In the genomic region with DNA sequence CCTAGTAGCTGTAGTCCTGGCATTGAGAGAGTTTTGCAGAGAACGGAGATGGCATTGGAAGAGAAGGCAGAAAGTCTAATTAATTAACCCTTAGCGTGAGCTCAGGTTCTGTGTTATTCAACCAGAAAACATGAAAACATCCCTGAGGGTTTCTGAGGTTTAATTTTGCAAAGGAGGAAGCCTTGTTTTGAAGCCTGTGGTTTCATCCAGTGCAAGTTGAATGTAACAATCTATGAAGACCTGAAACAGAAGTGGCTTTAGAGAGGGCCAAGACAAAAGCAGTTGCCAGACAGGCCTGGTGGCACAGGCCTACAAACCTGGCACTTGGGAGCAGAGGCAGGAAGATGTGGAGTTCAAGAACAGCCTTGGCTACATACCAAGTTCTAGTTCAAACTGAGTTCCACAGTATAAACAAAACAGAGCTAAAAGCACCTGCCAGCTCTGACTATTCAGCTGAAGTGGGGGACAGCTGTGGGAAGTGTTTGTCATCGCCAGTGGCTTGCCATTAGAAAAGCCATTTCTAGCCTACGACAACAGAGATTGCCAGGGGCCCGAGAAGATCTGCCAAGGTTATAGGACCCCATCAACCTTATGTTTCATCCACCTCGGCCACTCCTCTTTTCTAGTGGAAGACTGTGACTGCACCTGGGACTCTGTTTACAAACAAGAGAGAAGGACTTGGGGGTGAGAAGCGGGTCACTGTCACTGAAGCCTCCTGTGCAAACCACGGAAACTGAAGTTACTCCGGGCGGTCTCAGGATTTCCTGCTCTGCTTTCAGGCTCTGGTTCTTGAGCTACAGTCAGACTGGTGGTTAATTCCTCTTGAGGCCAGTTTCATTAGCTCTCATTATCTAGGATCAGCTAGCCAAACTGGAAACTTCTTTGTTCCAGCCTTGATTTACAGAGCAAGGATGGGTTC, we compare ENCODE assay signal across 11 mouse cellular contexts. TPM values are rescaled to one million over a fixed set of nuclear protein-coding genes. Genes with fewer than 3 reads are reported as not detected.
A peak's percentile ranks its signal among the peaks of the same experiment; 100 is the strongest.
DNase-seq lines count a peak whose midpoint lies in the region; ATAC-seq and TF ChIP-seq lines count a peak whose summit lies in the region.
"Had no signal": no experiment of that assay in that cellular context is flagged by ENCODE, and none has a peak within 500 bp of the region (broad histone marks: within the 10 kb centered on the region; RNA-seq: fewer than 3 reads in every experiment).

No protein-coding gene starts in this region.

- H3K27ac ChIP-seq in gastrocnemius, adult 2 months = peak overlapping the region; percentile 63
- H3K27ac ChIP-seq: forebrain, embryonic 10.5 days; neural tube, embryonic 12.5 days had no signal

- intact Hi-C loops in gastrocnemius, adult 2 months (cut with DNase I) = no loop called here

- no peak overlapping the region for H3K4me3 ChIP-seq in gastrocnemius, adult 2 months
- H3K4me3 ChIP-seq: forebrain, embryonic 10.5 days; neural tube, embryonic 12.5 days had no signal

- ATAC-seq in granulocyte monocyte progenitor cell, adult 5-6 weeks (replicated peaks; ENCODE audit: poor library complexity, severe bottlenecking) = 0 out of 2 replicates have a peak, but pooled peaks have one; percentile 20

- DNase-seq in gastrocnemius, adult 2 months = no peak
- DNase-seq in gastrocnemius, postnatal 10 days = no peak
- DNase-seq in 416B (ENCODE audit: low read depth) (peak; percentile 79), MN1 (ENCODE audit: low spot score) (no peak)
- peak; percentile 76 for DNase-seq in lung, postnatal 36 days
- DNase-seq in ovary, postnatal 10 days (ENCODE audit: low spot score) = no peak
- DNase-seq in adrenal gland, postnatal 36 days = no peak
- DNase-seq: cerebellum, postnatal 25 days had no signal

- no peak for TF ChIP-seq CTCF in gastrocnemius, adult 2 months (IDR thresholded peaks at IDR 0.05)

RNA-seq across cellular contexts. Expression of a gene that starts 26.0 kb away (rescaled TPM):
- total RNA-seq in gastrocnemius, adult 2 months (2021) = 1 to 10 TPM; 4.6 to 6.9 TPM
- 10 to 100 TPM in 1 of 2 experiments, 1 to 10 TPM in 1; 9.0 to 13.6 TPM for total RNA-seq in gastrocnemius, postnatal 10 days (2021)
- total RNA-seq in granulocyte monocyte progenitor cell, adult 5-6 weeks (2014; fragmentation: Nextera tagmentation) = 28.4 and 32.0 TPM in 2 replicates
- total RNA-seq in granulocyte monocyte progenitor cell, adult 5-6 weeks (2017) = 22.1 and 31.7 TPM in 2 replicates
- total RNA-seq in adrenal gland, postnatal 36 days (2021) = 10 to 100 TPM; 23.1 to 25.0 TPM

Comparison
In these comparisons a context has a peak if more than half of its experiments do, and no peak if none do; other contexts are left out.
1. DNase-seq: peak in 416B (single experiment) and lung, postnatal 36 days (single experiment); none in gastrocnemius, adult 2 months (single experiment), gastrocnemius, postnatal 10 days (single experiment), MN1 (single experiment), ovary, postnatal 10 days (single experiment) and adrenal gland, postnatal 36 days (0 of 2).